ENCODE assay signal across 1 mouse cellular context in the genomic region with DNA sequence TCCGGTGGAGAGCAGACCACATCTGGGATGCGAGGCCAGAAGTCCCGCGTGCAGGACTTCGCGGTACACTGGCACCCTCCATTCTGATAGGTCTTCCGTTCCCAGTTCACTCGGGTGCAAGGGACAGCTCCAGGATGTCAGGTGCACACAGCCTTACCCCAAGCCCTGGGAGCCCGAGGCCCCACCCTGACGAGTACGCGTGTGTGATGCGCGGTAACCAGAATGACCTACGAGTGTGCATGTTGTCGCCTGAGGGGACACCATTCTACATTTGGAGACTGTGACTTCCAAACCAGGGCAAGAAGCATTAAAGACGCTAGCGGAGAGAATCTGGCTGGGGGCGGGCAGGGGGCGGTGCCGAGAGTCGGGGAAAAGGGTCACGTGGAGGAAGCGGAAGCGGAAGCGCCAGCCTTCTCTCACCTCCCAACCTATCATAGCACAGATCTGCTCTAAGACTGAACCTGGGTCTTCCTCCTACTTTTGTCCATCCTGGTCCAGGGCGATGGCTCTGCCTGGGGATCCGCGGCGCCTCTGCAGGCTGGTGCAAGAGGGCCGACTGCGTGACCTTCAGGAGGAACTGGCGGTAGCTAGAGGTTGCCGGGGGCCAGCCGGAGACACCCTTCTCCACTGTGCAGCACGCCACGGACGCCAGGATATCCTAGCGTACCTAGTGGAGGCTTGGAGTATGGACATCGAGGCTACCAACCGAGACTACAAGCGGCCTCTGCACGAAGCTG.
TF ChIP-seq lines count a peak whose summit lies in the region.

No protein-coding gene starts in this region.

TF ChIP-seq in CH12.LX, 34 proteins besides CTCF, POLR2A, EP300 and RAD21 (continued from another document):
- TF ChIP-seq JUND (conservative IDR thresholded peaks at IDR 0.05; ENCODE audit: low read depth, low read length), result no peak
- no peak for TF ChIP-seq ETS1 (conservative IDR thresholded peaks at IDR 0.05; ENCODE audit: low read depth, low read length)
- no peak for TF ChIP-seq RCOR1 (conservative IDR thresholded peaks at IDR 0.05; ENCODE audit: low read depth, low read length)
- peak; percentile 98 for TF ChIP-seq USF1 (IDR thresholded peaks at IDR 0.05; ENCODE audit: low read depth, low read length)
- no peak for TF ChIP-seq PAX5 (IDR thresholded peaks at IDR 0.05; ENCODE audit: low read length)
- TF ChIP-seq TCF12 (IDR thresholded peaks at IDR 0.05; ENCODE audit: low read depth, low read length), result peak; percentile 35; the same call in 1 of the 2 replicates
- no peak for TF ChIP-seq POLR2AphosphoS2 (IDR thresholded peaks at IDR 0.05; ENCODE audit: low read depth, low read length)
- peak; percentile 28; the same call in 1 of the 2 replicates for TF ChIP-seq NRF1 (IDR thresholded peaks at IDR 0.05; ENCODE audit: low read depth, low read length)
- TF ChIP-seq MYC (IDR thresholded peaks at IDR 0.05; ENCODE audit: low read depth, low read length), result 0 out of 2 replicates have a peak, but pooled peaks have one; percentile 13
- peak; percentile 95 for TF ChIP-seq MAX (IDR thresholded peaks at IDR 0.05; ENCODE audit: low read length)
- TF ChIP-seq USF2 (conservative IDR thresholded peaks at IDR 0.05; ENCODE audit: low read depth, low read length), result peak; percentile 97
- TF ChIP-seq ELF1 (IDR thresholded peaks at IDR 0.05; ENCODE audit: low read depth, low read length), result peak; percentile 97
- TF ChIP-seq CHD1 (IDR thresholded peaks at IDR 0.05; ENCODE audit: low read depth, low read length), result no peak
- TF ChIP-seq E2F4 (IDR thresholded peaks at IDR 0.05; ENCODE audit: insufficient replicate concordance, low read depth, low read length), result no peak
- TF ChIP-seq TBP (conservative IDR thresholded peaks at IDR 0.05; ENCODE audit: low read depth, low read length), result peak; percentile 78
- no peak for TF ChIP-seq GABPA (IDR thresholded peaks at IDR 0.05; ENCODE audit: insufficient replicate concordance, low read depth, low read length)
- no peak for TF ChIP-seq MAFK (IDR thresholded peaks at IDR 0.05; ENCODE audit: insufficient replicate concordance, low read length)
- TF ChIP-seq MEF2A (IDR thresholded peaks at IDR 0.05; ENCODE audit: borderline replicate concordance, low read depth, low read length), result no peak
- 0 out of 2 replicates have a peak, but pooled peaks have one; percentile 31 for TF ChIP-seq IRF4 (IDR thresholded peaks at IDR 0.05; ENCODE audit: low read depth, low read length)
- peak; percentile 71 for TF ChIP-seq NELFE (IDR thresholded peaks at IDR 0.05; ENCODE audit: low read depth, low read length)
- TF ChIP-seq MAZ (IDR thresholded peaks at IDR 0.05; ENCODE audit: low read depth, low read length), result no peak; the same call in 1 of the 2 replicates
- peak; percentile 61; the same call in 1 of the 2 replicates for TF ChIP-seq ZMIZ1 (IDR thresholded peaks at IDR 0.05; ENCODE audit: low read depth, low read length)
- no peak for TF ChIP-seq SMC3 (IDR thresholded peaks at IDR 0.05; ENCODE audit: low read depth, low read length)
- TF ChIP-seq CHD2 (IDR thresholded peaks at IDR 0.05; ENCODE audit: low read length), result peak; percentile 62; the same call in 1 of the 2 replicates
- TF ChIP-seq JUN (IDR thresholded peaks at IDR 0.05; ENCODE audit: insufficient read depth, low read depth, low read length), result no peak
- TF ChIP-seq ZKSCAN1 (IDR thresholded peaks at IDR 0.05; ENCODE audit: borderline replicate concordance, low read depth, low read length), result no peak
